Mouse (Mus musculus) heart, embryonic 11.5 days (tissue): ENCODE results near the gene Ulk2. TPM values are rescaled to one million over a fixed set of nuclear protein-coding genes. Genes with fewer than 3 reads are reported as not detected.

Experiments used
- polyA plus RNA-seq: library from polyadenylated mRNA; unstranded; fragments of >200 nt; fragmentation: Nextera tagmentation; extraction: Ambion mirVana; gene quantifications from 2 replicates; pipeline ENCODE4 v1.2.1, GENCODE M21; 2014

Gene Ulk2
- polyA plus RNA-seq, 1 experiment from 2014 or later = 13.2 TPM

Other genes starting within 250 kb of the Ulk2 start
- 7.3 and 8.9 TPM in 2 replicates for gene Grap, start 201.8 kb downstream of the Ulk2 start, polyA plus RNA-seq
- 1.6 and 2.0 TPM in 2 replicates for gene Fam83g, start 171.0 kb downstream of the Ulk2 start, polyA plus RNA-seq
- not detected in 2 replicates for gene Slc5a10, start 134.2 kb downstream of the Ulk2 start, polyA plus RNA-seq
- gene Prpsap2, start 93.0 kb downstream of the Ulk2 start, polyA plus RNA-seq = 13.8 and 16.2 TPM in 2 replicates
- 17.3 and 19.0 TPM in 2 replicates for gene Akap10, start 75.2 kb upstream of the Ulk2 start, polyA plus RNA-seq
- gene Specc1, start 101.7 kb upstream of the Ulk2 start, polyA plus RNA-seq = 11.3 and 17.1 TPM in 2 replicates